Mouse (Mus musculus): ENCODE measurements around the gene Myh2. TPM values are rescaled to one million over a fixed set of nuclear protein-coding genes. Genes with fewer than 3 reads are reported as not detected.

Myh2 gene
- polyA plus RNA-seq, 1 experiment: 6.8 TPM

- Histone ChIP-seq H3K27ac (ENCODE audit: control insufficient read depth, insufficient read depth, low read depth, low read length, poor library complexity) (no peak within 1 kb of the TSS), H3K4me3 (replicated peaks; ENCODE audit: control insufficient read depth, low read depth, low read length) (no peak within 1 kb of the TSS), H3K4me1 (ENCODE audit: control insufficient read depth, insufficient read depth, low read length) (no peaks in the 10 kb centered on the region)
- TF ChIP-seq CTCF (IDR thresholded peaks at IDR 0.05; ENCODE audit: control insufficient read depth, insufficient read depth, low read length) (no peak), POLR2A (IDR thresholded peaks at IDR 0.05; ENCODE audit: borderline replicate concordance, control insufficient read depth, low read depth, low read length) (no peak)
- 69% methylated on average over 4 of the region's 4 CpGs for WGBS
Measured at GRCm38 (mm10) chr11:67199752-67200151, 28.9 kb downstream of the Myh2 start, which contains the start of gene Myh1. Gene Myh1 (plus strand): TSS chr11:67200052.

GRCm38 (mm10) chr11:67204766-67205165 is 33.9 kb downstream of the Myh2 start:
- Histone ChIP-seq H3K27ac (ENCODE audit: control insufficient read depth, insufficient read depth, low read depth, low read length, poor library complexity) (no peak overlapping the region), H3K4me3 (replicated peaks; ENCODE audit: control insufficient read depth, low read depth, low read length) (no peak overlapping the region), H3K4me1 (ENCODE audit: control insufficient read depth, insufficient read depth, low read length) (no peaks in the 10 kb centered on the region)
- no peak for TF ChIP-seq CTCF (IDR thresholded peaks at IDR 0.05; ENCODE audit: control insufficient read depth, insufficient read depth, low read length)
- 61% methylated on average over 3 of the region's 3 CpGs for WGBS

GRCm38 (mm10) chr11:67221803-67222202 is 51.0 kb downstream of the Myh2 start:
- no peaks in the 10 kb centered on the region for H3K4me1 ChIP-seq (ENCODE audit: control insufficient read depth, insufficient read depth, low read length)
- H3K4me3 ChIP-seq (replicated peaks; ENCODE audit: control insufficient read depth, low read depth, low read length): no peak overlapping the region
- 88% methylated on average over 8 of the region's 8 CpGs for WGBS
- no peak for TF ChIP-seq POLR2A (IDR thresholded peaks at IDR 0.05; ENCODE audit: borderline replicate concordance, control insufficient read depth, low read depth, low read length)
- TF ChIP-seq CTCF (IDR thresholded peaks at IDR 0.05; ENCODE audit: control insufficient read depth, insufficient read depth, low read length): no peak
- no peak overlapping the region for H3K27ac ChIP-seq (ENCODE audit: control insufficient read depth, insufficient read depth, low read depth, low read length, poor library complexity)

GRCm38 (mm10) chr11:67224466-67224865 is 53.6 kb downstream of the Myh2 start:
- H3K4me3 ChIP-seq (replicated peaks; ENCODE audit: control insufficient read depth, low read depth, low read length): no peak overlapping the region
- WGBS: 85% methylated on average over 3 of the region's 3 CpGs
- no peak for TF ChIP-seq CTCF (IDR thresholded peaks at IDR 0.05; ENCODE audit: control insufficient read depth, insufficient read depth, low read length)
- no peak for TF ChIP-seq POLR2A (IDR thresholded peaks at IDR 0.05; ENCODE audit: borderline replicate concordance, control insufficient read depth, low read depth, low read length)

GRCm38 (mm10) chr11:67228731-67229130 is 57.9 kb downstream of the Myh2 start:
- WGBS: 78% methylated on average over 3 of the region's 3 CpGs

More at GRCm38 (mm10) chr11:67224466-67224865, 53.6 kb downstream of the Myh2 start:
- Histone ChIP-seq H3K4me1 (ENCODE audit: control insufficient read depth, insufficient read depth, low read length) (no peaks in the 10 kb centered on the region), H3K27ac (ENCODE audit: control insufficient read depth, insufficient read depth, low read depth, low read length, poor library complexity) (no peak overlapping the region)

GRCm38 (mm10) chr11:67229166-67229565 is 58.3 kb downstream of the Myh2 start:
- Histone ChIP-seq H3K4me1 (ENCODE audit: control insufficient read depth, insufficient read depth, low read length) (no peaks in the 10 kb centered on the region), H3K4me3 (replicated peaks; ENCODE audit: control insufficient read depth, low read depth, low read length) (no peak overlapping the region), H3K27ac (ENCODE audit: control insufficient read depth, insufficient read depth, low read depth, low read length, poor library complexity) (no peak overlapping the region)
- 79% methylated on average over 5 of the region's 5 CpGs for WGBS
- TF ChIP-seq POLR2A (IDR thresholded peaks at IDR 0.05; ENCODE audit: borderline replicate concordance, control insufficient read depth, low read depth, low read length): no peak
- no peak for TF ChIP-seq CTCF (IDR thresholded peaks at IDR 0.05; ENCODE audit: control insufficient read depth, insufficient read depth, low read length)

More at GRCm38 (mm10) chr11:67228731-67229130, 57.9 kb downstream of the Myh2 start:
- no peak overlapping the region for H3K4me3 ChIP-seq (replicated peaks; ENCODE audit: control insufficient read depth, low read depth, low read length)
- no peak overlapping the region for H3K27ac ChIP-seq (ENCODE audit: control insufficient read depth, insufficient read depth, low read depth, low read length, poor library complexity)
- TF ChIP-seq POLR2A (IDR thresholded peaks at IDR 0.05; ENCODE audit: borderline replicate concordance, control insufficient read depth, low read depth, low read length) (no peak), CTCF (IDR thresholded peaks at IDR 0.05; ENCODE audit: control insufficient read depth, insufficient read depth, low read length) (no peak)
- no peaks in the 10 kb centered on the region for H3K4me1 ChIP-seq (ENCODE audit: control insufficient read depth, insufficient read depth, low read length)

- TF ChIP-seq CTCF (IDR thresholded peaks at IDR 0.05; ENCODE audit: control insufficient read depth, insufficient read depth, low read length) (no peak), POLR2A (IDR thresholded peaks at IDR 0.05; ENCODE audit: borderline replicate concordance, control insufficient read depth, low read depth, low read length) (no peak)
- H3K4me1 ChIP-seq (ENCODE audit: control insufficient read depth, insufficient read depth, low read length): no peaks in the 10 kb centered on the region
- H3K27ac ChIP-seq (ENCODE audit: control insufficient read depth, insufficient read depth, low read depth, low read length, poor library complexity): no peak overlapping the region
- WGBS: 69% methylated on average over 2 of the region's 2 CpGs
- no peak overlapping the region for H3K4me3 ChIP-seq (replicated peaks; ENCODE audit: control insufficient read depth, low read depth, low read length)
Measured at GRCm38 (mm10) chr11:67229946-67230345, 59.1 kb downstream of the Myh2 start.

- H3K27ac ChIP-seq (ENCODE audit: control insufficient read depth, insufficient read depth, low read depth, low read length, poor library complexity): no peak overlapping the region
- no peak for TF ChIP-seq POLR2A (IDR thresholded peaks at IDR 0.05; ENCODE audit: borderline replicate concordance, control insufficient read depth, low read depth, low read length)
- TF ChIP-seq CTCF (IDR thresholded peaks at IDR 0.05; ENCODE audit: control insufficient read depth, insufficient read depth, low read length): no peak
- 60% methylated on average over 5 of the region's 5 CpGs for WGBS
- H3K4me3 ChIP-seq (replicated peaks; ENCODE audit: control insufficient read depth, low read depth, low read length): no peak overlapping the region
- no peaks in the 10 kb centered on the region for H3K4me1 ChIP-seq (ENCODE audit: control insufficient read depth, insufficient read depth, low read length)
Measured at GRCm38 (mm10) chr11:67235639-67236358, 65.0 kb downstream of the Myh2 start.
